Mouse (Mus musculus): ENCODE data around the gene Clec2l. TPM values are rescaled to one million over a fixed set of nuclear protein-coding genes. Genes with fewer than 3 reads are reported as not detected.

The Clec2l gene
- polyA plus RNA-seq, 1 experiment = not detected

DNA sequence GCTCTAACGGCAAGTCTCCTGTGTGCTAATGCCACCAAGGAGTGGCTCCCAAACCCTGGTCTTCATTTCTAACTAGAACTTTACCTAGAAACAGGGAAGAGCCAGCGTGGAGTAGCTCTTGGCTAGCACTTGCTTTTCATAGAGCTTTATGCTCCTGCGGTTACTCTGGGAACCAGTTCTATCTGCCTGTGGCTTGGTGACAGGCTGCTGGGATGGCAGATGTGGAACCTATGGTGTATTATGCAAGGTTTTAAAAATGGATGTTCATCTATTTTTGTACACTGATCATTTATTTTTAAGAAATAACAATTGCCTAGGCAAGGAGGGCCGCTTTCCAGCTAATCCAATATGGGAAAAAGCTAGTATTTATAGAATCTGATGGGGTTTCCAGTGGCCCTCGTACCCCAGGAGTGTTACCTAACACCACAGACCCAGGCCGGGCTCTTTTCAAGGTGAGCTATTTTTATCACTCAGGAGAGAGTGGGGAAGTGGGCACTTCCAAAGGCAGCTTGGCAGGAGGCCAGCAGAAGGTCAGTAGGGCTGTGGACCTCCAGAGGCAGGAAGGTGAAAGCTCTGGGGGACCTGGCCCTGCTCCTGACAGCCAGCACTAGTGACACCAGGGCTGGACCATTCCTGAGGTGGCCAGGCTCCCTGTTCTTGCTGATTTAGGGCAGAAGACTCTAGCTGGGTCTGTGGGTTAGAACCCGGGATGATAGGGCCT is 41.6 kb downstream of the Clec2l start:
- H3K4me3 ChIP-seq (ENCODE audit: insufficient read depth, low read length) = no peak overlapping the region
- H3K4me1 ChIP-seq (ENCODE audit: control insufficient read depth, insufficient read depth, low read length) = peaks cover 30% of the 10 kb centered on the region
- H3K27ac ChIP-seq (ENCODE audit: insufficient read depth, low read depth, low read length) = no peak overlapping the region
- no peak for TF ChIP-seq CTCF (IDR thresholded peaks at IDR 0.05; ENCODE audit: low read depth, low read length)
- TF ChIP-seq POLR2A (IDR thresholded peaks at IDR 0.05; ENCODE audit: borderline replicate concordance, low read depth, low read length) = no peak

DNA sequence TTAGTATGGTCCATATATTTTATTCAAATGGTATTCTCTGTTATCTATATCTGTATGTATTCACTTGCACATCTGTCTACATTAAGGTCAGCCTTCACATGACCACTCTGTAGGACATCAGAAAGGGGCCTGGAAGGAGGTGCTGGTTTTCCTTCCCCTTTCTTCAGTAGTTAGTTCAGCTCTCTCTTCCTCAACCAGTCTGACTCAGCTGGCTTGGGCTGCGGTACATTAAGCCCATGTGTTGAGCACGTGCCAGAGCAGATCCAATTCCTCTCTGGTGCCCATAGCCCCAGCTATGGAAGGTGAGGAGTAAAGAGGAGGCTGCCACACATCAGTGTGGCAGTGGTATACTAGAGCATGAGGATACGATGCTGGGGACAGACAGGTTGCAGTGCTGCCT is 47.6 kb downstream of the Clec2l start:
- H3K4me1 ChIP-seq (ENCODE audit: control insufficient read depth, insufficient read depth, low read length) = peaks cover 61% of the 10 kb centered on the region
- H3K27ac ChIP-seq (ENCODE audit: insufficient read depth, low read depth, low read length) = peak overlapping the region; percentile 88
- TF ChIP-seq POLR2A (IDR thresholded peaks at IDR 0.05; ENCODE audit: borderline replicate concordance, low read depth, low read length) (no peak), CTCF (IDR thresholded peaks at IDR 0.05; ENCODE audit: low read depth, low read length) (no peak)
- no peak overlapping the region for H3K4me3 ChIP-seq (ENCODE audit: insufficient read depth, low read length)

DNA sequence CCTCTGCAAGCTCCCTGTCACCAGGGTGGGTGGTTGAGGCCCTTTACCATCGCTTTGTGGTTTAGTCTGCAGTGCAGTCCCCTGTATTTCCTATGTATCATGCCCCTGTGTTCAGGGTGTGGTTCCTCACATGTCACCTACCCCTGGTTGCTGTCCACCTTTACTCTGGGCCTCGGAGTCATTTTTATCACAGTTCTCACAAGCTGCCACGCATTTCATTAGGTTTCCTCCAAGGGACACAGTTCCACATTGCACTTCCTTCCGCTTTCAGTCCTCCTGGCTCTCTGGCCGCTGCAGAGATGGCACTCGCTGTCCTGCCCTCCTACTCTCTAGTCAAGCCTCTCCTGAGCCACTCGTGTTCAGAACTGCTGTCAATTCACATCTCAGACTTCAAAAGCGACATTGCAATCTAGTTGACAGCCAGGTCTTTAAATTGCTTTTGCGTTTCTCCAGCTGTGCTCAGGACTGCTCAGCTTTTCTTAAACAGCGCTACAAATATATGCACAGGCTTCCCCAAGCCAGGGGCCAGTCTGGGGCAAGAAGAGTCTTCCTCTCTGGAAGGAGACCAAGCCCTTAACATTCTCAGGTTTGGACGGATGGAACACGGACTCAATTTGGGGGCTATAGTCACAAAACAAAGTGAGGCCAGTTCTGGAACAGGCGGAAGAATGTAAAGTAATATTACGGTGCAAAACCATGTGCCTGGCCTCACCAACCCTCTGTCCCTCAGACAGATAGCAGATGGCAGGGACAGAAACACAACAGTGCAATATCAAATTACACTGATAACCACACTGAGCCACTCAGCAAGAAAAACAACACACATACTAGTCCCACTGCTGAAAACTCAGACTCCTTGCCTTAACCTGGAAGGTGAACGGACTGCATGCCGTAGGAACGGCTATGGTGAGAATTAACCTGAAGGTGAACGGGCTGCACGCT is 51.4 kb downstream of the Clec2l start:
- Histone ChIP-seq H3K4me1 (ENCODE audit: control insufficient read depth, insufficient read depth, low read length) (peaks cover 50% of the 10 kb centered on the region), H3K4me3 (ENCODE audit: insufficient read depth, low read length) (no peak overlapping the region), H3K27ac (ENCODE audit: insufficient read depth, low read depth, low read length) (peak overlapping the region; percentile 77)
- TF ChIP-seq POLR2A (IDR thresholded peaks at IDR 0.05; ENCODE audit: borderline replicate concordance, low read depth, low read length) (no peak), CTCF (IDR thresholded peaks at IDR 0.05; ENCODE audit: low read depth, low read length) (no peak)

DNA sequence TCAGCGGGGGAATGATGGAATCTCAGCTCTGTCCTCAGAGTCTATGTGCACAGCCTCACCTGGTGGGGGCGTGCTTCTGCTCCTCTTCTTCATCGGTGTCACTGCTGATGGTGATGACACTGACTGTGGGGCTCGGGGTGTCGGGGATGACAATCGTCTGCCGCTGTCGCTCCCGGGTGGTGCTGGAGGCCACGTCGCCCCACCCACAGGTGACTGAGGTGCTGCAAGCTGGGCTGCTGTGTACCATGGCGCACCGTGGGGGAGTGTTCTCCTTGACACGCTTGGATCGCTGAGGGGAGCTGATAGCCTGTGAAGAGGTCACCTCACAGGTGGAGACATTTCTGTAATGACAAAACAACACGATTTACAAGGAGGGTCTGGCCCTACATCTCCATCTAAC is 53.0 kb downstream of the Clec2l start:
- TF ChIP-seq CTCF (IDR thresholded peaks at IDR 0.05; ENCODE audit: low read depth, low read length) (no peak), POLR2A (IDR thresholded peaks at IDR 0.05; ENCODE audit: borderline replicate concordance, low read depth, low read length) (no peak)

DNA sequence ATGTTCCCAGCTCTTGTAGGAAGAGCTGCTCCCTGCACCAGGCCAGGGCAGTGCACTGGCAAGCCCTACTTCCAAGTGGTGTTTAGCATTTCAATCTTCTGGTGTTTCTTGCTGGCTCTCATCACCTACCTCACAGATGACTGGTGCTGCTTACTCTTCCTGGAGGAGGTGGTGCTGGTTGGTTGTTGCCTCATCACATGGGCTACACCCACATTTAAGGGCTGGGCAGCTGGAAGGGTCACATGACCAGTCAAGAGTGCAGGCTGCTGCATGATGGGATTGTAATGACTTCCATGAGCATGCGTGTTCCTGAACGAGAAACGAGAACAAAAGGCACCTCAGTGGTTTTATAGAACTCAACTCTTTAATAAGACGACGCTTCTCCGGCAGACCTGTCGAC is 55.8 kb downstream of the Clec2l start:
- no peak for TF ChIP-seq POLR2A (IDR thresholded peaks at IDR 0.05; ENCODE audit: borderline replicate concordance, low read depth, low read length)
- no peak for TF ChIP-seq CTCF (IDR thresholded peaks at IDR 0.05; ENCODE audit: low read depth, low read length)
- H3K4me3 ChIP-seq (ENCODE audit: insufficient read depth, low read length) = no peak overlapping the region
- H3K27ac ChIP-seq (ENCODE audit: insufficient read depth, low read depth, low read length) = no peak overlapping the region
- H3K4me1 ChIP-seq (ENCODE audit: control insufficient read depth, insufficient read depth, low read length) = peaks cover 15% of the 10 kb centered on the region

More for the DNA sequence above, 53.0 kb downstream of the Clec2l start:
- no peak overlapping the region for H3K27ac ChIP-seq (ENCODE audit: insufficient read depth, low read depth, low read length)
- no peak overlapping the region for H3K4me3 ChIP-seq (ENCODE audit: insufficient read depth, low read length)
- H3K4me1 ChIP-seq (ENCODE audit: control insufficient read depth, insufficient read depth, low read length) = peaks cover 36% of the 10 kb centered on the region

DNA sequence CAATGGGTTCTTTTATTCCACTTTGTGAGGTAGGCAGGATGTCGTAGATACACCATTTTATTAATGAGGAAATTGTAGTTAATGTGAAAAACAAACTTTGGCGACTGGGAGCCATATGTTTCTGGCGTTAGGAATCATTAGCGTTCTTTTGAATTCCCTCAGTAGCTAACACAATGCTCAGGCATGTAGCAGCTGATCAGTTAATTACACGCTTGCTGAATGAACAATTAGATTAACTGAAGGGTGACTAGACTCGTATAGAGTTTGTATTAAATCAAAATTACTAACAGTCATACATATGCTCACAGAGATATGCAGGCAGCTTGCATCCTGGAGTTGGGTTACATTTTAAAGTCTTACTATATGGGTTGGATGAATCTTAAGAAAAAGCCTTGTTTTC is 56.4 kb downstream of the Clec2l start:
- H3K4me1 ChIP-seq (ENCODE audit: control insufficient read depth, insufficient read depth, low read length) = peaks cover 9% of the 10 kb centered on the region
- H3K4me3 ChIP-seq (ENCODE audit: insufficient read depth, low read length) = no peak overlapping the region
- H3K27ac ChIP-seq (ENCODE audit: insufficient read depth, low read depth, low read length) = no peak overlapping the region
- no peak for TF ChIP-seq POLR2A (IDR thresholded peaks at IDR 0.05; ENCODE audit: borderline replicate concordance, low read depth, low read length)
- no peak for TF ChIP-seq CTCF (IDR thresholded peaks at IDR 0.05; ENCODE audit: low read depth, low read length)

DNA sequence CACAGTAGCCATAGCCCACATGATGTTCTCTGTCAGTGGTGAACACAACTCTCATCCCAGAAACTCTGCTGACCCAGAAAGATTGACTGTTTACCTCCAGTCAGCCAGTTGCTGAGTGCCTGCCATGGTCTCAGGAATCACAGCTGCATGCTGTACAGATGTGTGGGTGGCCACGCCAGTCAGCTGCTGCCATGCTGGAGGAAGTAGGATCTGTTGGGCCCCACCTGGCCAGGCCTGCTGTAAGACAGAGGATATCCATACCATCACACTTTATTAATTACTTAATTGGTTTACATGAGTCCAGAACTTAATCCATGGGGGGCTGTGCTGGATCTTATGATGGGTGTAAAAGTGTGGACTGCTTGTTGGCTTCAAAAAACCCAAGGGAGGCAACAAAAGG is 58.5 kb downstream of the Clec2l start:
- Histone ChIP-seq H3K27ac (ENCODE audit: insufficient read depth, low read depth, low read length) (no peak overlapping the region), H3K4me3 (ENCODE audit: insufficient read depth, low read length) (no peak overlapping the region), H3K4me1 (ENCODE audit: control insufficient read depth, insufficient read depth, low read length) (no peaks in the 10 kb centered on the region)
- TF ChIP-seq POLR2A (IDR thresholded peaks at IDR 0.05; ENCODE audit: borderline replicate concordance, low read depth, low read length) (no peak), CTCF (IDR thresholded peaks at IDR 0.05; ENCODE audit: low read depth, low read length) (no peak)

DNA sequence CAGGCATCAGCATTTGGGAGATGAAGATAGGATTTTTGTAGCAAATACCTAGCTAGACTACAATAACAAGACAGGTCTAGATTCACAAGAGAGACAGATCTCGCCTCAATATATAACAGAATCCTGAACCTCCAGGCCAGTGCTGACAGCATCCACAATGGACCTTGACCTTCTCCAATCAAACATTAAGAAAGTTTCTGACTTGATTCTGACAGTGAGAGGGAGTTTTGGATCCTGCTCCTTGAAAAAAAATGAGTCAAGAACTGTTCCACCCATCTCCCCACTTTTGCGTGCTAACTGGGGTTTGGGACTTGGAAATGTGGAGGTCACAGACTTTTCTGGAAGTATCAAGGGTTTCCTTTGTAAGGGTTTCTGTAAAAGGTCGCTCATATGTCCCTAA is 62.6 kb downstream of the Clec2l start:
- Histone ChIP-seq H3K4me1 (ENCODE audit: control insufficient read depth, insufficient read depth, low read length) (peaks cover 2% of the 10 kb centered on the region; the same call in 1 of the 2 replicates), H3K4me3 (ENCODE audit: insufficient read depth, low read length) (no peak overlapping the region), H3K27ac (ENCODE audit: insufficient read depth, low read depth, low read length) (no peak overlapping the region)
- TF ChIP-seq CTCF (IDR thresholded peaks at IDR 0.05; ENCODE audit: low read depth, low read length) (no peak), POLR2A (IDR thresholded peaks at IDR 0.05; ENCODE audit: borderline replicate concordance, low read depth, low read length) (no peak)

Other genes starting within 250 kb of the Clec2l start
- gene Ubn2, start 229.1 kb upstream of the Clec2l start, polyA plus RNA-seq (2012; ENCODE audit: insufficient read depth, insufficient read length, missing spikeins) = 23.2 and 26.4 TPM in 2 replicates
- 11.6 and 11.7 TPM in 2 replicates for gene Fmc1, start 129.6 kb upstream of the Clec2l start, polyA plus RNA-seq (2012; ENCODE audit: insufficient read depth, insufficient read length, missing spikeins)
- 204 and 243 TPM in 2 replicates for gene Luc7l2, start 111.7 kb upstream of the Clec2l start, polyA plus RNA-seq (2012; ENCODE audit: insufficient read depth, insufficient read length, missing spikeins)
- 0.64 TPM in 1 of 2 replicates, not detected in the other for gene Klrg2, start 25.8 kb upstream of the Clec2l start, polyA plus RNA-seq (2012; ENCODE audit: insufficient read depth, insufficient read length, missing spikeins)
- gene Tbxas1, start 212.3 kb downstream of the Clec2l start, polyA plus RNA-seq (2012; ENCODE audit: insufficient read depth, insufficient read length, missing spikeins) = 101 and 115 TPM in 2 replicates
- 18.7 and 20.9 TPM in 2 replicates for gene Hipk2, start 213.1 kb downstream of the Clec2l start, polyA plus RNA-seq (2012; ENCODE audit: insufficient read depth, insufficient read length, missing spikeins)

Measured in bone marrow macrophage, adult 2 months (primary cell).